Mouse (Mus musculus) testis, adult 2 months (tissue): ENCODE measurements around the gene Por. TPM values are rescaled to one million over a fixed set of nuclear protein-coding genes. Genes with fewer than 3 reads are reported as not detected.

Experiments used
- H3K27ac ChIP-seq: fragments of 200-500 bp; 2 replicates; pipeline ENCODE4 v1.5.1; 2012; ENCODE audit warnings: low read depth, low read length; ENCODE audit not compliant: control insufficient read depth, insufficient read depth
- H3K27me3 ChIP-seq: fragments of 200-500 bp; 2 replicates; pipeline ENCODE4 v1.6.1; 2012; ENCODE audit warnings: mild to moderate bottlenecking, low read length, moderate library complexity; ENCODE audit not compliant: control insufficient read depth, insufficient read depth
- H3K36me3 ChIP-seq: fragments of 200-500 bp; 2 replicates; pipeline ENCODE4 v1.6.1; 2012; ENCODE audit warnings: mild to moderate bottlenecking, low read length; ENCODE audit not compliant: control insufficient read depth, insufficient read depth
- H3K4me1 ChIP-seq: fragments of 200-500 bp; 2 replicates; pipeline ENCODE4 v1.6.1; 2012; ENCODE audit warnings: low read length; ENCODE audit not compliant: control insufficient read depth, insufficient read depth
- H3K4me3 ChIP-seq: fragments of 200-500 bp; 2 replicates; pipeline ENCODE4 v1.5.1; 2012; ENCODE audit warnings: low read depth, mild to moderate bottlenecking, low read length, moderate library complexity, mixed read lengths; ENCODE audit not compliant: control insufficient read depth
- CTCF ChIP-seq: fragments of 200-500 bp; IDR thresholded peaks from 2 replicates; pipeline ENCODE4 v1.5.1; 2012; ENCODE audit warnings: low read depth, mild to moderate bottlenecking, inconsistent platforms, low read length, moderate library complexity; ENCODE audit not compliant: control insufficient read depth, insufficient read depth, insufficient replicate concordance
- POLR2A ChIP-seq: fragments of 200-500 bp; IDR thresholded peaks from 2 replicates; pipeline ENCODE4 v1.6.1; 2012; ENCODE audit warnings: low read depth, mild to moderate bottlenecking, inconsistent platforms, low read length, moderate library complexity; ENCODE audit not compliant: control insufficient read depth
- polyA plus RNA-seq: library from polyadenylated mRNA; depleted of rRNA; stranded (reverse); fragments of >200 nt; gene quantifications from 2 replicates; pipeline ENCODE4 v1.2.3, GENCODE M21; 2012

Gene Por
- polyA plus RNA-seq, 1 experiment, result 26.1 TPM

- TF ChIP-seq POLR2A (no peak), CTCF (no peak)
- Histone ChIP-seq H3K27ac (no peak overlapping the region), H3K4me1 (no peaks in the 10 kb centered on the region), H3K27me3 (no peaks in the 10 kb centered on the region), H3K36me3 (no peaks in the 10 kb centered on the region), H3K4me3 (no peak overlapping the region)
These were observed 58.0 kb downstream of the Por start for GRCm38 (mm10) chr5:135727871-135728270.

GRCm38 (mm10) chr5:135728361-135728760 lies 58.5 kb downstream of the Por start:
- Histone ChIP-seq H3K4me3 (no peak overlapping the region), H3K4me1 (no peaks in the 10 kb centered on the region), H3K27me3 (no peaks in the 10 kb centered on the region), H3K36me3 (no peaks in the 10 kb centered on the region), H3K27ac (no peak overlapping the region)
- TF ChIP-seq POLR2A (no peak), CTCF (no peak)

GRCm38 (mm10) chr5:135729351-135729750 lies 59.5 kb downstream of the Por start:
- TF ChIP-seq CTCF (no peak), POLR2A (no peak)
- Histone ChIP-seq H3K36me3 (no peaks in the 10 kb centered on the region), H3K27me3 (no peaks in the 10 kb centered on the region), H3K4me3 (no peak overlapping the region), H3K27ac (no peak overlapping the region), H3K4me1 (no peaks in the 10 kb centered on the region)

- H3K27me3 ChIP-seq, result no peaks in the 10 kb centered on the region
- H3K27ac ChIP-seq, result no peak overlapping the region
- TF ChIP-seq POLR2A (no peak), CTCF (no peak)
- H3K36me3 ChIP-seq, result no peaks in the 10 kb centered on the region
- no peak overlapping the region for H3K4me3 ChIP-seq
- no peaks in the 10 kb centered on the region for H3K4me1 ChIP-seq
These were observed 60.4 kb downstream of the Por start for GRCm38 (mm10) chr5:135730278-135730677.

- Histone ChIP-seq H3K36me3 (no peaks in the 10 kb centered on the region), H3K27me3 (no peaks in the 10 kb centered on the region), H3K4me1 (no peaks in the 10 kb centered on the region; the same call in 1 of the 2 replicates), H3K27ac (no peak overlapping the region), H3K4me3 (no peak overlapping the region)
- no peak for TF ChIP-seq CTCF
- no peak for TF ChIP-seq POLR2A
These were observed 61.1 kb downstream of the Por start for GRCm38 (mm10) chr5:135730916-135731315.

- TF ChIP-seq POLR2A, result no peak
- TF ChIP-seq CTCF, result no peak
- H3K27ac ChIP-seq, result no peak overlapping the region
- no peak overlapping the region for H3K4me3 ChIP-seq
- no peaks in the 10 kb centered on the region for H3K27me3 ChIP-seq
- no peaks in the 10 kb centered on the region for H3K36me3 ChIP-seq
- peaks cover under 1% of the 10 kb centered on the region; the same call in 1 of the 2 replicates for H3K4me1 ChIP-seq
These were observed 61.5 kb downstream of the Por start for GRCm38 (mm10) chr5:135731322-135731721.

GRCm38 (mm10) chr5:135733071-135733470 lies 63.2 kb downstream of the Por start:
- Histone ChIP-seq H3K36me3 (no peaks in the 10 kb centered on the region; the same call in 1 of the 2 replicates), H3K4me3 (no peak overlapping the region), H3K27ac (no peak overlapping the region), H3K4me1 (peaks cover 7% of the 10 kb centered on the region; the same call in 1 of the 2 replicates), H3K27me3 (no peaks in the 10 kb centered on the region)
- TF ChIP-seq CTCF (no peak), POLR2A (no peak)
